36 mouse cellular contexts compared by ENCODE assay signal in genomic region chr10:96107825-96108224, GRCm38 (mm10). TPM values are rescaled to one million over a fixed set of nuclear protein-coding genes. Genes with fewer than 3 reads are reported as not detected.
DNase-seq lines count a peak whose midpoint lies in the region; ATAC-seq and TF ChIP-seq lines count a peak whose summit lies in the region.
"Had no signal": no experiment of that assay in that cellular context is flagged by ENCODE, and none has a peak within 500 bp of the region (broad histone marks: within the 10 kb centered on the region; RNA-seq: fewer than 3 reads in every experiment).

No protein-coding gene starts in this region.

- no peaks in the 10 kb centered on the region for H3K9me3 ChIP-seq in liver, embryonic 12.5 days (replicated peaks)
- H3K9me3 ChIP-seq: embryonic facial prominence, embryonic 12.5 days; forebrain, embryonic 10.5 days; forebrain, embryonic 15.5 days; liver, embryonic 15.5 days; neural tube, embryonic 13.5 days; stomach, embryonic 15.5 days had no signal

- TF ChIP-seq CTCF in liver, adult 2 months (IDR thresholded peaks at IDR 0.05; ENCODE audit: low read depth, low read length): no peak

- peak; percentile 66 for DNase-seq in liver, adult 2 months (ENCODE audit: extremely low read depth, low read depth, low spot score)
- DNase-seq in 3T3-L1 (ENCODE audit: low read depth, low spot score): peak; percentile 70
- DNase-seq in NIH3T3 (ENCODE audit: low read depth): peak; percentile 53
- DNase-seq in large intestine, adult 2 months (ENCODE audit: low read depth, low spot score): peak; percentile 43
- DNase-seq in left cerebral cortex, postnatal 10 days (ENCODE audit: extremely low spot score in 1 of 2, low spot score in 2 of 2): no peak
- no peak for DNase-seq in spleen, adult 18-20 months
- DNase-seq: adrenal gland, postnatal 10 days; cerebellum, adult 8-10 months; cerebellum, postnatal 36 days; gastrocnemius, postnatal 25 days; heart, adult 2 months; heart, postnatal 10 days; kidney, adult 9 months; kidney, postnatal 10 days; layer of hippocampus, adult 9-11 months; lung, postnatal 14 days had no signal

- H3K9ac ChIP-seq in liver, adult 2 months (ENCODE audit: low read depth, low read length): no peak overlapping the region
- H3K9ac ChIP-seq in liver, embryonic 12.5 days: no peak overlapping the region
- H3K9ac ChIP-seq: embryonic facial prominence, embryonic 12.5 days; forebrain, embryonic 15.5 days; heart, embryonic 13.5 days; hindbrain, embryonic 14.5 days; limb, embryonic 13.5 days; liver, embryonic 15.5 days; neural tube, embryonic 13.5 days; stomach, embryonic 15.5 days had no signal

- H3K4me3 ChIP-seq in liver, adult 2 months (ENCODE audit: insufficient read depth, low read depth, low read length): no peak overlapping the region
- no peak overlapping the region for H3K4me3 ChIP-seq in liver, embryonic 12.5 days
- H3K4me3 ChIP-seq: embryonic facial prominence, embryonic 12.5 days; forebrain, embryonic 10.5 days; forebrain, embryonic 15.5 days; heart, adult 2 months; heart, embryonic 13.5 days; limb, embryonic 13.5 days; liver, embryonic 15.5 days; neural tube, embryonic 13.5 days; stomach, embryonic 15.5 days had no signal

- H3K4me1 ChIP-seq in liver, adult 2 months (ENCODE audit: control insufficient read depth, insufficient read depth, low read length): peaks cover 2% of the 10 kb centered on the region; the same call in 1 of the 2 replicates
- peaks cover 11% of the 10 kb centered on the region for H3K4me1 ChIP-seq in liver, embryonic 12.5 days
- H3K4me1 ChIP-seq: embryonic facial prominence, embryonic 12.5 days; forebrain, embryonic 10.5 days; forebrain, embryonic 15.5 days; heart, embryonic 13.5 days; limb, embryonic 13.5 days; stomach, embryonic 15.5 days had no signal

- no peaks in the 10 kb centered on the region for H3K36me3 ChIP-seq in liver, adult 2 months (ENCODE audit: control insufficient read depth, insufficient read depth, low read length)
- no peaks in the 10 kb centered on the region for H3K36me3 ChIP-seq in liver, embryonic 12.5 days
- H3K36me3 ChIP-seq: embryonic facial prominence, embryonic 12.5 days; forebrain, embryonic 10.5 days; forebrain, embryonic 15.5 days; heart, embryonic 13.5 days; limb, embryonic 13.5 days; liver, embryonic 15.5 days; neural tube, embryonic 13.5 days; stomach, embryonic 15.5 days had no signal

- no peak for TF ChIP-seq POLR2A in liver, adult 2 months (IDR thresholded peaks at IDR 0.05; ENCODE audit: extremely low read depth, insufficient read depth, low read length)

- intact Hi-C loops in left cerebral cortex, postnatal 10 days (cut with DNase I): no loop called here

- H3K79me2 ChIP-seq in liver, adult 2 months (ENCODE audit: control insufficient read depth, insufficient read depth, low read length): no peaks in the 10 kb centered on the region

- H3K27ac ChIP-seq in liver, adult 2 months (replicated peaks; ENCODE audit: insufficient read depth, low read depth, low read length): no peak overlapping the region
- H3K27ac ChIP-seq in liver, embryonic 12.5 days: no peak overlapping the region
- H3K27ac ChIP-seq: embryonic facial prominence, embryonic 12.5 days; forebrain, embryonic 10.5 days; forebrain, embryonic 15.5 days; heart, adult 2 months; heart, embryonic 13.5 days; hindbrain, embryonic 14.5 days; limb, embryonic 13.5 days; liver, embryonic 15.5 days; neural tube, embryonic 13.5 days; stomach, embryonic 15.5 days had no signal

- no peak overlapping the region for H3K4me2 ChIP-seq in liver, embryonic 12.5 days
- H3K4me2 ChIP-seq: embryonic facial prominence, embryonic 12.5 days; forebrain, embryonic 15.5 days; heart, embryonic 13.5 days; hindbrain, embryonic 14.5 days; limb, embryonic 13.5 days; liver, embryonic 15.5 days; midbrain, embryonic 11.5 days; neural tube, embryonic 13.5 days; stomach, embryonic 15.5 days had no signal

- WGBS in liver, adult 2 months: 8% methylated on average over 1 of the region's 1 CpGs
- WGBS in liver, embryonic 12.5 days (ENCODE audit: insufficient replicate concordance): 54% methylated on average over 1 of the region's 1 CpGs
- 11% methylated on average over 1 of the region's 1 CpGs for WGBS in large intestine, adult 2 months

- no peak for ATAC-seq in liver, embryonic 12.5 days
- ATAC-seq: forebrain, embryonic 15.5 days; midbrain, embryonic 16.5 days had no signal

- no peaks in the 10 kb centered on the region for H3K27me3 ChIP-seq in liver, adult 2 months (ENCODE audit: control insufficient read depth, insufficient read depth, low read length)
- H3K27me3 ChIP-seq in liver, embryonic 12.5 days (replicated peaks): no peaks in the 10 kb centered on the region
- H3K27me3 ChIP-seq: CH12.LX; embryonic facial prominence, embryonic 12.5 days; forebrain, embryonic 15.5 days; heart, embryonic 13.5 days; limb, embryonic 13.5 days; liver, embryonic 15.5 days; neural tube, embryonic 13.5 days; stomach, embryonic 15.5 days had no signal

RNA-seq across cellular contexts. Expression of gene Gm5426, which starts 28.6 kb away (rescaled TPM):
- total RNA-seq in liver, adult 2 months (2014; rRNA removed): not detected in 2 replicates
- polyA plus RNA-seq in liver, adult 2 months (2012; rRNA removed): not detected in 2 replicates
- polyA plus RNA-seq in liver, embryonic 12.5 days (2016; fragmentation: Nextera tagmentation; extraction: Ambion mirVana): not detected in 2 replicates
- polyA plus RNA-seq in large intestine, adult 2 months (2012; rRNA removed): not detected in 2 replicates
- total RNA-seq in left cerebral cortex, postnatal 10 days (2021): not detected
- total RNA-seq: adrenal gland, postnatal 10 days; CH12.LX; ES-E14; gastrocnemius, adult 18-20 months; gastrocnemius, postnatal 25 days; heart, adult 2 months; heart, postnatal 10 days; hematopoietic stem cell, adult 5-6 weeks; left cerebral cortex, postnatal 36 days; megakaryocyte progenitor cell, adult 5-6 weeks had no signal
- polyA plus RNA-seq: C2C12; embryonic facial prominence, embryonic 12.5 days; forebrain, embryonic 10.5 days; forebrain, embryonic 15.5 days; frontal cortex, adult 2 months; heart, adult 2 months; heart, embryonic 13.5 days; hindbrain, embryonic 14.5 days; limb, embryonic 13.5 days; liver, embryonic 15.5 days; midbrain, embryonic 11.5 days; midbrain, embryonic 16.5 days; neural tube, embryonic 13.5 days; stomach, embryonic 15.5 days had no signal

Comparison
In these comparisons a context has a peak if more than half of its experiments do, and no peak if none do; other contexts are left out.
1. DNase-seq: peak in liver, adult 2 months (single experiment), 3T3-L1 (single experiment), NIH3T3 (single experiment) and large intestine, adult 2 months (single experiment); none in left cerebral cortex, postnatal 10 days (0 of 2) and spleen, adult 18-20 months (0 of 2).